Mouse (Mus musculus): Measurements from ENCODE around the gene H2-D1. TPM values are rescaled to one million over a fixed set of nuclear protein-coding genes. Genes with fewer than 3 reads are reported as not detected.

The H2-D1 gene
- total RNA-seq, 2 experiments from 2014 or later = 572 to 1,120 TPM

DNA sequence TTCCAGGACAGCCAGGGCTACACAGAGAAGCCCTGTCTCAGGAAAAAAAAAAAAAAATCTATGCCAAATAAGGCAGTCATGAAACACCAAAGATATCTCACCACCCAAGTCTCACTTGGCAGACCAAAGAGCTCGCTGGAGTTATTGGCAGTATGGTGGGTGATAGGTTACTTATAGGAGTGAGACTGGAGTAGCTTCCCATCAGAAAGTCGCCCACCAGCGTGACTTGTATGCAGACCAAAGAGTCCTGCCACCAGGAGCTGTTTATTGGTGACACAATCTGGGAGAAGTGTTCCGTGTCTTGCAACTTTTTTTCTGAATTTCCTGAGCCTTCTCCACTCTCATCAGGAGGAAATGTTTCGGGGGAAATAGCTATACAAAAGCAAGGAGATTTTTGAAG lies 22.8 kb upstream of the H2-D1 start:
- no peak for ATAC-seq (ENCODE audit: poor library complexity, severe bottlenecking)

DNA sequence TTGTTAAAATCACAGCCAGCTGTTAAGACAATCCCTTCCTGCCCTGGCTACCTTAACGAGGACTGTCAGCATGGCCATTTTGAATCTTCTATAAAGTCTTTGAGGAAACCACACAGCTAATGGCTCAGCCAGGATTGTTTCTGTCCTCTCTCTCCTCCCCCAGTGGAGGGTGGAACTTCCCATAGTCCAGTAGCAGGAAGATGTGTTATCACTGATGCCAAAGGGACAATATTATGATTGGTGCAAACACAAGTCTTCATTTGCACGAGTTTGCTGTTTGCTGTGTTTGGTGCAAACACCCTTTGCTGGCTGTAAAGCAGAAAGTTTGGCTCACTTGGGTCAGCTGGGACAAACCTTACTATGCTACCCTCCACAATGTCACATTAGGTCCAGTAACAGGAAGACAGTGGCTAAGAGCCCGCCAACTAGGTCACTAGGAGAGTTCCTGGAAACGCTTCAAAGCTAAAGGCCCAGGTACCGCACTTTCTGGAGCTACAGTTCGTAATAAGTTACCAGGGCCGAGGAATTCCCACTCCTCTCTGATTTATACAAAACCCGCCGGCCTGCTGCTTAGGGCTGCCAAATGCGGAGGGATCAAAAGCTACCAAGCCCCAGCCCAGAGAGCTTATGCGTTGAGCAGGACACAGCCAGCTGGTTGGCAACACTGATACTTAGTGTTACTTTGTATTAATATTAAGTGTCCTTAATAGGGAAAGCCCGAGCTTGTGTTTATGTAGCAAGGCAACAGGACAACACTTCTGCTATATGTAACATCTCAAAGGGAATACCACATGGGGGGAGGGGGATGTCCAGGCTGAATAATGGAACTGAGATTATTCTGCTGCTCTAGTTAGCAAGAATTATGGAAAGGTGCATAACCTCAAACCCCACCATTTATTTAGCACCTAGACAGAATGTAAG lies 21.9 kb upstream of the H2-D1 start:
- ATAC-seq (ENCODE audit: poor library complexity, severe bottlenecking) = no peak

DNA sequence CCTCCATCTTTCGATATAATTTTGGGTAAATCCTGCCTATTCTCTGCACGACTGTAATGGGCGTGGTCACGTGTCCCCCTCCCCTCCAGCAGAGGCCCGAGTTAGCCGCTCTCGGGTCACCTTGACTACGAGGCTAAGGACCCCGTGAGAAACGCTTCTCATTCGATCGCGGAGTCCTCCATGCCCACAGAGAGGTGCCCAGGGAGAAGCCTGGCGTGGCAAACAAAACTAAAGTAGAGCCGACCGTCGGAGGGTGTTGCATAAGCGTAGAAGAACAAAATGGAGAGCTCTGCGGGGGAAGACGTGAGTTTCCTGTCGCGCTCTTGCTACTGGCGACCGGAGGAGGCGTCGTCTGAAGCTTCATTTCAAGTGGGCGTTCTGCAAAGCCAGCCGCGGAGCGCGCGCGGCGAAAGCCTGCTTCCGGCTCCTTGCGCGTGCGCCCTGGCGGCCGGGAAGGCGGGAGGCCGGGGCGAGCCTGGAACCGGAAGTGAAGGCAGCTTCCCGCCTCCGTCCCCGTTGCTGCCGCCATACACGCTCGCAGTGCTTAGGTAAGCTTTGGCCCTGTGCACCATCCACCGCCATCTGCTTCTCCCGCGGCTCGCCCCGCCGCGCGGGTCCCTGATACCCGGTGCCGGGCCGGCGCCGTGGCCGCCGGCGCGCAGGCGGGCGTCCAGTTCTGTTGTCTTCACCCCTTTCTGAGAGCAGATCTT lies 21.1 kb upstream of the H2-D1 start, which contains the start of gene Ddx39b:
Gene Ddx39b (plus strand): TSS at position 442 of the 710 bp plus-strand sequence.
- peak; percentile 65 for ATAC-seq (ENCODE audit: poor library complexity, severe bottlenecking)

DNA sequence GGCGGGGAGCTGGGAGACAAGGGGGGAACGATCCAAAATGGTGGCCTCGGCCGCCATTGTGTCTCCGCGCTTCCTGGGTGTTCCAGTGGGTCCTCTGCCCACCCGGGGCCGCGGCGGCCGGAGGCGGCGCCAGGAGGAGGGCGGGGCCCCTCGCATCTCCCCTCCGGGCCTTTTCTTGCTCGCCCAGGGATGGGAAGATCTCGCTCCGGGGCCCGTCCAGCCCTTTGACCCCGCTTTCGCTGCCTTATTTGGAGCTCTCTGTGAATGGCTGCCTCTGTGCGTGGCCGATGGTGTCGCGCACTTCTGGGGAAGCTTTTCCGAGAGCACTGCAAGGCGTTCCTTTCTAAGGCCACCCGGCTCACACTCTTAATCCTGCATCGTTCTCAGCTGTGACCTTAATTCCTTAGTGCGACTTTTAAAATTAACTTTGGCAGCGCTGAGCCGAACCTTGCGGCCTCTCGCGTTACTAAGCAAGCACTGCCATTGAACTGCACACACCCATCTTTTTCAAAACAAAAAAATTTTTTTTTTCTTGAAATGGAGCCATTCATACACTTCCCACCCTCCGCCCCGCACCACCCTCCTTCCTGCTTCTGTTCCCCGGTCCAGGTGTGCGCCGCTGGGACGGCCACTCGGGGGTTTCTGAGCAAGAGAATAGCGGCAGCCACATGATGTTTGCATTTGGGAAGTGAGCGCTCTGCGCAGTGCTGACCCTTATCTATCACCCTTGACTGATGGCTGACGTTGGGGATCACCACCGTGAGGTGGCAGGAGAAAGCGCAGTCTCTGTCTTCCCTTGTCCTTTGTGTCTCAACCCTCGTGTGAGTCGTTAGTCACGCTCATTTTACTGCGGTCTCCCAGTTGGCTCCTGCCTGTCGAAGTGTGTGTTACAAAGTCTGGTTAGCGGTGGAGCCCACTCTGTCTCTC lies 20.3 kb upstream of the H2-D1 start:
- ATAC-seq (ENCODE audit: poor library complexity, severe bottlenecking) = peak; percentile 54

DNA sequence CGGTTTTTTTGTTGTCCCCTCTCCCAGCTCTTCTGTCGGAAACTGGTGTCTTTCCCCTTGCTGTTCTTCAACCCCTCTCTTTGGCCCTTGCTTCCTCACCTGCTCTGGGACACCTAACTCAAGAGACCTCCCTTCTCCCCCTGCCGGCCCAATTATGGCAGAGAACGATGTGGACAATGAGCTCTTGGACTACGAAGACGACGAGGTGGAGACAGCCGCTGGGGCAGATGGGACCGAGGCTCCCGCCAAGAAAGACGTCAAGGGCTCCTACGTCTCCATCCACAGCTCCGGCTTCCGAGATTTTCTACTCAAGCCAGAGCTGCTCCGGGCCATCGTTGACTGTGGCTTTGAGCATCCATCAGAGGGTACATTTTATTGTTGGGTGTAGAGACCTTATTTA lies 19.4 kb upstream of the H2-D1 start:
- ATAC-seq (ENCODE audit: poor library complexity, severe bottlenecking) = no peak

DNA sequence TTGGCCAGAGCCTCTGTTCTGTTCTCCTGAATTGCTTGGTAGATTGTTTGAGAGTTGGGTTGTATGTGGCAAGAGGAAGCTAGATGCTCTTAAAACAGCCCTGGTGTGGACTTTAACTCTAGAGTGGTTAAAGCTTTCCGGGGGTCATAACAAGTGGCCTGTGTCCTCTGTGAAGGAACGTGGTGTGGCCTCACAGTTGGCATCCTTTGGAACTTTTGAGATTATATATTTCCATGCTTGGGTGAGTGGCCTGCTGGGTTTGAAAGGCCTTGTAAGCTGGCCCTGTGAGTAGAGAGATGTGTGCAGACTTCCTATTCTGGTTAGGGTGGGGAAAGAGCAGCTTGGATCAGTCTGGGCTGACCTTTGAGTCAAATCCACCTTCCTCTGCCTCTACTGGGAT lies 17.5 kb upstream of the H2-D1 start:
- no peak for ATAC-seq (ENCODE audit: poor library complexity, severe bottlenecking)

DNA sequence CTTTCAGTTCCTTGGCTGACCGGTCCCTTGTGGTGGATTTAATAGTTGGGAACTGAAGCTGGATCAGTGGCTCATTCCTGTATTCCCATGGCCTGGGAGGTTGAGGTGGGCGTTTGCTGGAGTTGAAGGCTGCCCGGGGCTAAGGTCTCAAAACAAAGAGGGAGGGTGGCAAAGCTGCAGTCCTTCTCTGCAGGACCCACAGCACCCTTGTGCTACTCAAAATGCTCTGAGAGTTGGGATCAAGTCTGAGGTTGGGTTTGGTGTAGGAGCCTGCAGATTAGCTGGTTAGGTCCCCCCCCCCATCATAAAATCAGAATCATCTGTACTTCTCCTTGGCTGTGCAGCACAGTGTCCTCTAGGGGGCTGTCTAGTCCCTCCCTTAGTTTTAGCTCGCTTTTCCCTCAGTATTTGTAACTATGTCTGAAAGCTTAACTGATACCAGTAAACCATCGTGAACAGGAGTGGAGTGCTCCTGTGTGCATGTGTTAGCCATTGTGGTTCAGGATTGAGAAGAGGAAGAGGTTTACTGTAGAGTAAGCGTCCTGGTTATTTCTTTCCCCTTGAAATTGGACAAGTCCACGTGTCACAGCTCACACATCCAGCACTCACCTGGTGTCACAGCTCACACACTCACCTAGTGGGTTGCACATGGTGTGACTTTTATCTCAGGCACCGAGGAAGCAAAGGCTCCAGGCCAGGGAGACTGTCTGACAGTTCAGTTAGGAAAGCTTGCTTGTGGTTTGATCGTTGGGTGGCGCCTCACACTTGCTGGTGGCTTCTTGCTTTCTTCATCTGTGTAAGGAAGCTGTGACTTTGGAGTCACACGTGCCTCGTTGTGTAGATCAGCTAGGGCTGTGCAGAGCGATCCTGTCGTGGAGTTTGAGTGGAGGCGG lies 16.6 kb upstream of the H2-D1 start:
- ATAC-seq (ENCODE audit: poor library complexity, severe bottlenecking) = peak; percentile 25; the same call in 1 of the 2 replicates

DNA sequence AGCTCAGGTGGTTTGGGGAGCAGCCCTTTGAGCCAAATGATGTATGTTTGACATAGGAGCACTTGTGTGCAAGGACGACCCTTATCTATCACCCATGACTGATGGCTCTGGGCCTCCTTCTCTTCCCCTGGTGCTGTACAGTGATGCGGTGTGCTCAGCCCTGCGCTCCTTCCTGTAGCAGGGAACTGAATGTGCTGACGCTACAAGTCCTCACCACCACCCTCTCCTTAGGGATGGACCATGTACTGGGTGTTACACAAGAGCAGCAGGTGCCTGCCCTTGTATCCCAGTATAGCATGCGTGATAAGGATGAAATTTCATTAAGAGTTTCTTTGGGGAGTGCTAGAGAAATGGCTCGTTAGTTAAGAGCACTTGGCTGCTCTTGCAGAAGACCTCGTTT lies 15.4 kb upstream of the H2-D1 start:
- ATAC-seq (ENCODE audit: poor library complexity, severe bottlenecking) = no peak

DNA sequence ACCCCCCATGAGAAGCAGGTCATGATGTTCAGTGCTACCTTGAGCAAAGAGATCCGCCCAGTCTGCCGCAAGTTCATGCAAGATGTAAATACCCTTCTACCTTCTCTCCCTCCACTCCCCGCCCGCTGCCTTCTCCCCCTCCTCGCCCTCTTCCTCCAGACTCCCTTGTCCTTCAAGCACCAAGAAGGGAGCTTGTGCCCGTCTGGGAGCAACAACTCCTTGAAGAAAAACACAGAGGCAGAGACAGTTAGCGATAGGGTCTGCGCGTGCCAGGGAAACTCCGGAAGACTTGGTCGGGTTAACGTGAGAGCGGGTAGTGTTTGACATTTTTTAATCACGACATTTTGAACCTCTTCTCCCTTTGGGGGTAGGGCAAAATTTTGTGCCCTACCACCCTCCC lies 13.5 kb upstream of the H2-D1 start:
- no peak for ATAC-seq (ENCODE audit: poor library complexity, severe bottlenecking)

DNA sequence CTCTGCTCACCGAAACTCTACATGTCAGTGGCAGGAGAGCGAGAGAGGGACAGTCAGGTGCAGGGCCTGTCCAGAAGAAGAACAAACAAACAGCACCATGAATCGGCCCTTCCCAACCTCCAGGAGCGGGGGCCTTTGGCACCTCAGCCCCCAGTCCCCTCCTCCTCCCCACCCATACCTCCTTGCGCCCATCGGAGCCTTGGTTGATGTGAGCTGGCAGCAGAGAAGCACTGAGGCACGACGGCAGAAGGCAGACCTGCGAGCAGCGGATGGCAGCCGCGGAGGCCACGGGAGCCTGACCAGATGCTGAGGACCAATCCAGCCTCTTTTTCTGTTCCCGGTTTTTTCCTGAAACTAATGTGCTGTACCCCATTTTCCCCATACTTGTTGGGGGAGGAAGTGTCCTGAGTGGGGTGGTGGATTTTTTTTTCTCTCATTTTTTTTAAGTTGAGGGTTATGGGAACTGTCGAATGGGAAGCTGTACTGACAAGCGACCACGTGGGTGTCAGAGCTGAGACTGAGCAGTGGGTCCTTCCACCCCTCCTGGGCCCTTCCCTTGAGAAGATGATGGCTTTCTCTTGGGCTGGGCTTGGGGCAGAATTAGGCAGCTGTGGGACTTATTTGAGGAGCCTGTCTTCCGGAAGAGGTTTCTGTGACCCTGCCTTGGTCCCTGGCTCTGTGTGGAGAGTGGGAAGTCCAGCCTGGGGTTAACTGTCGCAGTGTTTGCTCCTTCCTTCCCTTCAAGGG lies 12.9 kb upstream of the H2-D1 start:
- ATAC-seq (ENCODE audit: poor library complexity, severe bottlenecking) = no peak

DNA sequence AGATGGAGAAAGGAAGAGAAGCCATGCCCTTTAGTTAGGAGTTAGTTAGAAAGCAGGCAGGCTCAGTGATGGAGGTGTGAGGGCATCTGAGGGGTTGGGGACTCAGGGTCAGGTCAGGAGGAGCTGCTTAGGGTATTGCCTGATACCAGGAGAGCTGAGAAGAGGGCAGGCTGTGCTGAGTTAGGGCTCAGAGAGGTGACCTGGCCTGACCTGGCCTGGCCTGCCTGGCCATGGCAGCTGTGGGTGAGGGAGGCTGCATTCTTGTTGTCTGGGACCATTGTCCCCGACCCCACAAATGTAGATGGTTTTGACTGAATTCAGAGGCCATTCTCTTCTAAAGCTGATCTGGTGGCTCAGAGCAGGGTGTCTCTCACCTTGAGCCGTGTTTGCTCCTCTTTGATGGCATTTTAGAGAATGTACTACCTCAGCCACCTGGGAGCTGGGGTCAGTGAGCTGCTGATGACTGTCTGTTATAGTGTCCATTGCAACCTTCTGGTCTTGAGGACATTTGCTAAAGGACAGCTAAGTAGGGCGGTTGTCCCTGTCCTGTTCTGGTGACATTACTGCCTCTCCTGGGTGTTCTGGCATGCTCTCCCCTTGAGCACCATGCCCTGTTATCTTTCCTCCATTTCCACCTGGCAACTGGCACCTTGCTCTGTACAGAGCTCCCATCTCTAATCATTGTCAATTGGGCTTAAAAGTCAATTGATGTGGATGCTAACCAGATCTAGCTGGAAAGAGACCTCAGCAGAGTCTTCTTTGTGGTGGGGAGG lies 12.0 kb upstream of the H2-D1 start:
- no peak for ATAC-seq (ENCODE audit: poor library complexity, severe bottlenecking)

DNA sequence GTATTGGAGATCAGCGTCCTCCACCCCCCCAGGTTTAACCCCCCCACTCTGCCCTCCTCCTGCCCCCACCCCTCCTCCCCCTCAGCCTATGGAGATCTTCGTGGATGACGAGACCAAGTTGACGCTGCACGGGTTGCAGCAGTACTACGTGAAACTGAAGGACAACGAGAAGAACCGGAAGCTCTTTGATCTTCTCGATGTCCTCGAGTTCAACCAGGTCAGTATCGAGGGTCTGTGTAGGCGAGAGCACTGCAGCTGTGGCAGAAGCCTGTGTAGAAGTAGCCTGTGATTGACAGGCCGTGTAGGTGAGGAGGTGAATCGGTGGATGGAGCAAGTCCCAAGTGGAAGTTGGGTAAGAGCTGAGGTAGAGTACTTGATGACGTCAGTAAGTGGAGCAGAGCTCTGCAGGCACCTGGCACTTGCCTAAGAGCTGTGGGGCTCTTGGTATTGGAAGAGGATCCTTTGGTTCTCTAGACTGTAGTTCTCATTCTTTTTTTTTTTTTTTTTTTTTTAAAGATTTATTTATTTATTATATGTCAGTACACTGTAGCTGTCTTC lies 11.3 kb upstream of the H2-D1 start:
- ATAC-seq (ENCODE audit: poor library complexity, severe bottlenecking) = peak; percentile 98

DNA sequence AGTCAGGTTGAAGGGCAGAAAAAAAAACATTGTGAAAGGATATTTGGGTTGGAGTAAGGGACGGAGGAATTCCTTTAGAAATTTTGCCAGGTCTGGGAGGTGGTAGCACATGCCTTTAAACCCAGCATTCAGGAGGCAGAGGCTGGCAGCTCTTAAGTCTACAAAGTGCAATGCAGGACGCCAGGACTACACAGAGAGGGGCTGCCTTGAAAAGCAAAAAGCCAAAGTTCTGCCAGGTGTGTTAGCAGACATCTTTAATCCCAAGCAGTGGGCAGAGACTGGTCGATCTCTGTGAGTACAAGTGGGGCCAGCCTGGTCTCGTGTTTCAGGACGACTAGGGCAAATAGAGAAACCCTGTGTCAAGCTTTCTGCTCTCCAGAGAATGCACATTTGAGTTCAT lies 10.5 kb upstream of the H2-D1 start:
- no peak for ATAC-seq (ENCODE audit: poor library complexity, severe bottlenecking)

DNA sequence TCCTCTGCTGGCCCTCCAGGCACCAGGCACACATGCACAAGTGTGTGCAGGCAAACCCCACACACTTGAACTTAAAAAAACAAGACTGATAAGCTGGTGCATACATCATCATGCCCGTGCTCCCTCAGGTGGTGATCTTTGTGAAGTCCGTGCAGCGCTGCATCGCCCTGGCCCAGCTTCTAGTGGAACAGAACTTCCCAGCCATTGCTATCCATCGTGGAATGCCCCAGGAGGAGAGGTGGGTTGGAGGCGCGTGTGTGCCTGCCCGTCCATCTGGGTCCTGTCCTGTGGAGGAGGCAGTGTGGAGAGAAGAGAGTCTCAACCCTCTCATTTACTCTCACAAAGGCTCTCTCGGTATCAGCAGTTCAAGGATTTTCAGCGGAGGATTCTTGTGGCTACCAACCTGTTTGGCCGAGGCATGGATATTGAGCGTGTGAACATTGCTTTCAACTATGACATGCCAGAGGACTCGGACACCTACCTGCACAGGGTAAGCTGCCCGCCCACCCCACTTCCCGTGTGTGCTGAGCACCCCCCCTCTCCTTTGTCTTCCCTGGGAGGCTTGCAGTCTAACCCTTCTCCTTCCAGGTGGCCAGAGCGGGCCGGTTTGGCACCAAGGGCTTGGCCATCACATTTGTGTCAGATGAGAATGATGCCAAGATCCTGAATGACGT lies 9.8 kb upstream of the H2-D1 start:
- no peak for ATAC-seq (ENCODE audit: poor library complexity, severe bottlenecking)

DNA sequence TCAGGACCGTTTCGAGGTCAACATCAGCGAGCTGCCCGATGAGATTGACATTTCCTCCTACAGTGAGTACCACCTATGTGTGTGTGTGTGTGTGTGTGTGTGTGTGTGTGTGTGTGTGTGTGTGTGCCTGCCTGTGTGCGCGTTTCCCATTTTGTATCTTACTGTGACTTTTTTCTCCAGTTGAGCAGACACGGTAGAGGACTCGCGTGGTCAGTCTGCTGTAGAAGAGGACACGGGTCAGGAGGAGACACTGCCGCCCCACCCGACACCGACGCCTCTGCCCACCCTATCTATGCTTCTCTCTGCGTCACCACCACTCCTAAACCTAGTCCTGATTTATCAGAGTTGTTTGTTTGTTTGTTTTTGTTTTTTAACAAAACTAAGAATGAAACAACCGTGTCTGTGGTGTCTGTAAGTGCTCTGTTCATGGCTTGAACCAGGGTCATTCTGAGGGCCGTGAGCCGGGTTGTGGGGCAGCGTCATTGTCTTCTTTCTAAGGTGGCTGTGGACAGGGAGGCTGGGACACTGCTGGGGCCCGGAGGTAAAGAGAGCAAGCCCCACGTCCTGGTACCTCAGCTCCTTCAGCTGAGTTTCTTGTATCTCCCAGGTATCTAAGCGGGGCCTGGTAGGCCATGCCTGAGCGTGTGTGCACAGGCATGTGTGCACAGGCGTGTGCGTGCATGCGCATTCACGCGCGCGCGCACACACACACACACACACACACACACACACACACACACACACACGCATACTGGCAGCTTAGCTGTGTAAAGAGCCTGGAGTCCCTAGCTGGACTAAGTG lies 9.0 kb upstream of the H2-D1 start:
- no peak for ATAC-seq (ENCODE audit: poor library complexity, severe bottlenecking)

DNA sequence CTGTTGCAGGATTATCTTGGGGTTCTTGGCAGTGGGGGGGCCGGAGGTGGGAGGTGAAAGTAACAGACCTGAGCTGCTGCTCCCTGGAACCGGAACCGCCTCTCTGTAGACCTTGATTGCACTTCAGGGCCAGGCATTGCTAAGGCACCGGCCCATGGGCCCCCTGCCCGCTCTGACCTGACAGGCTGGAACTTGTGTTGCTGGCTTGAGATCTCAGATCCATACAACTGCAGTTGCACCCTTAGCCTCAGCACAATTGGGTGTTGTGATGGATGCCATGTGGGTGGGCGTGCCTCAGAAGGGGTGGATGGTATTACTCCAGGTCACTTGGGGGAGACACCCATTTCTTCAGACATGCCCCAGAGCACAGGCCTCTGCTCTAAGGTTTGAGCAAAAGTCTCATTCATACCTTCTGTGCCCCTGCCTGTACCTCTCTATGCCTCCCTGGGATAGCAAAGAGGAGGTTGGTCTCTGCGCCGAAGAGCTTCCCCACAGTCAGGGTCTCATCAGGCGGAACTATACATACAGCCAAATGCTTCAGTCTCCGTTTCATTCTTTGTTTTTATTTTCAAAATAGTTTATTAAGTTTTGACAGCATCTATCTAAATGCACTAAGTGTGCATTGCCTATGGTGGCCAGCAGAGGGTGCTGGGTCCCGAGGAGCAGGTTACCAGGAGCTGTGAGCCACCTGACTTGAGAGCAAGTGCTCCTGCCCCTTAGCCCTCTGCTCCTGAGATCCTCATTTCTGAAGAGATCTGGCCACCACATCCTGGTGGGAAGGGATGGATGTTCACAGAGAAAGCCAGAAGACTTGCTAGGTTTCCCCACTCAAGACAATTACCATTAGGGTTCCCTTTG lies 8.1 kb upstream of the H2-D1 start:
- ATAC-seq (ENCODE audit: poor library complexity, severe bottlenecking) = peak; percentile 43

All from megakaryocyte, adult 5-6 weeks (primary cell).